Mouse (Mus musculus) right cerebral cortex, postnatal 36 days (tissue): ENCODE results near the gene Cox5a.
A peak's percentile ranks its signal among the peaks of the same experiment; 100 is the strongest.

ENCODE experiments used
- DNase-seq, 2 experiments: peaks; one replicate each; pipeline ENCODE4 v3.0.0; 2022; ENCODE audit warnings: low spot score in 2 of 2, mixed read lengths in 1 of 2

The Cox5a gene

GRCm38 (mm10) chr9:57562896-57563372 lies 41.9 kb downstream of the Cox5a start:
- DNase-seq: no peak

GRCm38 (mm10) chr9:57564609-57565008 lies 43.5 kb downstream of the Cox5a start:
- DNase-seq: no peak

GRCm38 (mm10) chr9:57565741-57566221 lies 44.7 kb downstream of the Cox5a start:
- DNase-seq: peak; percentile 48 to 59

- no peak for DNase-seq
Observed at GRCm38 (mm10) chr9:57566846-57567245, 45.8 kb downstream of the Cox5a start.

- no peak for DNase-seq
Observed at GRCm38 (mm10) chr9:57568500-57568899, 47.4 kb downstream of the Cox5a start.

- no peak for DNase-seq
Observed at GRCm38 (mm10) chr9:57574397-57574796, 53.3 kb downstream of the Cox5a start.

- DNase-seq: no peak
Observed at GRCm38 (mm10) chr9:57575577-57575976, 54.5 kb downstream of the Cox5a start.

- DNase-seq: no peak
Observed at GRCm38 (mm10) chr9:57577144-57577849, 56.2 kb downstream of the Cox5a start.
